Mouse (Mus musculus) CH12.LX (cell line): ENCODE results near the gene Ugt1a10.

Source experiments
- BHLHE40 ChIP-seq: IDR thresholded peaks from 2 replicates; pipeline ENCODE4 v1.6.1; 2011; ENCODE audit warnings: mild to moderate bottlenecking, low read depth, low read length, improper control_type of control experiment
- CHD1 ChIP-seq: IDR thresholded peaks from 2 replicates; pipeline ENCODE4 v1.6.1; 2012; ENCODE audit warnings: low read depth, low read length, improper control_type of control experiment, inconsistent platforms
- CTCF ChIP-seq, 2 experiments: IDR thresholded peaks in 1 of 2; conservative IDR thresholded peaks in 1 of 2; 2 replicates each; pipeline ENCODE4 v1.5.1; 2011 to 2012; ENCODE audit warnings: low read depth in 2 of 2, low read length in 2 of 2, improper control_type of control experiment in 1 of 2, inconsistent platforms in 1 of 2, mild to moderate bottlenecking in 1 of 2, moderate library complexity in 1 of 2
- EP300 ChIP-seq: IDR thresholded peaks from 2 replicates; pipeline ENCODE4 v1.6.1; 2011; ENCODE audit warnings: low read length, improper control_type of control experiment
- IRF4 ChIP-seq: IDR thresholded peaks from 2 replicates; pipeline ENCODE4 v1.6.1; 2014; ENCODE audit warnings: low read depth, mild to moderate bottlenecking, inconsistent platforms, low read length, improper control_type of control experiment
- JUND ChIP-seq: conservative IDR thresholded peaks from 2 replicates; pipeline ENCODE4 v1.6.1; 2011; ENCODE audit warnings: low read depth, low read length, improper control_type of control experiment
- MAFK ChIP-seq: IDR thresholded peaks from 2 replicates; pipeline ENCODE4 v1.6.1; 2011; ENCODE audit warnings: low read length, improper control_type of control experiment; ENCODE audit not compliant: insufficient replicate concordance
- MYC ChIP-seq: IDR thresholded peaks from 2 replicates; pipeline ENCODE4 v1.6.1; 2011; ENCODE audit warnings: low read depth, mild to moderate bottlenecking, improper control_type of control experiment, low read length
- NELFE ChIP-seq: IDR thresholded peaks from 2 replicates; pipeline ENCODE4 v1.6.1; 2011; ENCODE audit warnings: low read depth, low read length, improper control_type of control experiment
- POLR2A ChIP-seq: IDR thresholded peaks from 2 replicates; pipeline ENCODE4 v1.6.1; 2011; ENCODE audit warnings: low read depth, mild to moderate bottlenecking, improper control_type of control experiment, low read length
- SMC3 ChIP-seq: IDR thresholded peaks from 2 replicates; pipeline ENCODE4 v1.6.1; 2011; ENCODE audit warnings: low read depth, low read length, improper control_type of control experiment
- USF1 ChIP-seq: IDR thresholded peaks from 2 replicates; pipeline ENCODE4 v1.6.1; 2014; ENCODE audit warnings: low read depth, mild to moderate bottlenecking, inconsistent platforms, low read length, improper control_type of control experiment

- TF ChIP-seq USF1 = no peak
- no peak for TF ChIP-seq POLR2A
- no peak for TF ChIP-seq NELFE
- TF ChIP-seq IRF4 = no peak
- no peak for TF ChIP-seq CHD1
- TF ChIP-seq SMC3 = no peak
- no peak for TF ChIP-seq JUND
- no peak for TF ChIP-seq CTCF (conservative IDR thresholded peaks at IDR 0.05 in 1 of 2, IDR thresholded peaks at IDR 0.05 in 1 of 2; ENCODE audit: low read depth in 2 of 2, low read length in 2 of 2)
- no peak for TF ChIP-seq EP300
- no peak for TF ChIP-seq BHLHE40
- TF ChIP-seq MYC = no peak
- TF ChIP-seq MAFK = no peak
These were observed 199.7 kb downstream of the Ugt1a10 start for GRCm38 (mm10) chr1:88254793-88255465.
